Mouse (Mus musculus) cortical plate, adult 2 months (tissue): ENCODE measurements around the gene 1700001K19Rik.

Experiments used
- CTCF ChIP-seq: fragments of 200-500 bp; IDR thresholded peaks from 2 replicates; pipeline ENCODE4 v1.5.1; 2011; ENCODE audit warnings: mild to moderate bottlenecking, control low read depth, low read length; ENCODE audit not compliant: insufficient read depth; ENCODE audit errors: extremely low read depth
- POLR2A ChIP-seq: fragments of 200-500 bp; IDR thresholded peaks from 2 replicates; pipeline ENCODE4 v1.6.1; 2011; ENCODE audit warnings: mild to moderate bottlenecking, low read length, control low read depth; ENCODE audit not compliant: insufficient read depth; ENCODE audit errors: extremely low read depth

DNA sequence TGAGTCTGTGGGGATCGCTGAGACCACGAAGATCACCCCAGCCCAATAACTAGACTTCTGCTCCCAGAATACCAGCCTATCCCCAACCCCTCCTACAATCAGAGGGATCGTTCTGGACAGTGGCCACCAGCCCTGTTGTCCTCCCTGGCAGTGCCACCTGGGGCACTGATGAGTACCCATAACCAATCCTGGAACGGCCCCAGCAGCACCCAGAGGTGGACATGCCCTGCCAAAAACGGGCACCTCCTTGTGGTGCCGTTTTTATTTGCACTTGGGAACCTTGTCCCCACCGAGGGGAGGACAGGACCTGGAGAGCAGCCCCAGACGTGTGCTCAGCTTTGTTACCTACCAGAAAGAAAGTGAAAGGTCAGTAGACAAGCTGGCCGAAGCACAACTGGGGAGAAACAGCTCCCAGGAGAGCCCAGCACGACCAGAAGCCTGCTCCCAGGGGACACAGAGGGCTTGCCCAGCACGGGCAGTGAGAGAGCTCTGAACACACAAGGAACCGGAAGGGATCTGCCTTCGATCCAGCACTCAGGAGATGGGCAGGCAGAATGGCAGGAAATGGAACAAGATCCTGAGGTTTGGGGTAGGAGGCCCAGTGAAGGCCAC, 14.8 kb downstream of the 1700001K19Rik start:
- no peak for TF ChIP-seq POLR2A
- no peak for TF ChIP-seq CTCF
